Mouse (Mus musculus) neural tube, embryonic 12.5 days (tissue): ENCODE results near the gene Ctnnbl1. TPM values are rescaled to one million over a fixed set of nuclear protein-coding genes. Genes with fewer than 3 reads are reported as not detected.

Experiments
- ATAC-seq: fragments of 200-750 bp; cut with Nextera tagmentation; 2 replicates; pipeline ENCODE4 v1.8.0; 2017; ENCODE audit warnings: low read depth, mild to moderate bottlenecking, moderate TSS enrichment, moderate library complexity; ENCODE audit not compliant: low FRiP score
- H3K27ac ChIP-seq: fragments of 300-500 bp; sonication (generic); 2 replicates; pipeline ENCODE4 v1.5.1; 2016
- H3K27me3 ChIP-seq: fragments of 300-500 bp; sonication (generic); replicated peaks from 2 replicates; pipeline ENCODE4 v1.6.1; 2016; ENCODE audit warnings: mild to moderate bottlenecking
- H3K36me3 ChIP-seq: fragments of 300-500 bp; sonication (generic); 2 replicates; pipeline ENCODE4 v1.6.1; 2016; ENCODE audit warnings: mild to moderate bottlenecking
- H3K4me1 ChIP-seq: fragments of 300-500 bp; sonication (generic); 2 replicates; pipeline ENCODE4 v1.6.1; 2016
- H3K4me2 ChIP-seq: fragments of 300-500 bp; sonication (generic); replicated peaks from 2 replicates; pipeline ENCODE4 v1.6.1; 2016; ENCODE audit warnings: mild to moderate bottlenecking
- H3K4me3 ChIP-seq: fragments of 300-500 bp; sonication (generic); 2 replicates; pipeline ENCODE4 v1.5.1; 2016
- H3K9ac ChIP-seq: fragments of 300-500 bp; sonication (generic); 2 replicates; pipeline ENCODE4 v1.6.1; 2016; ENCODE audit warnings: mild to moderate bottlenecking
- H3K9me3 ChIP-seq: fragments of 300-500 bp; sonication (generic); 2 replicates; pipeline ENCODE4 v1.6.1; 2016; ENCODE audit warnings: mild to moderate bottlenecking
- WGBS: fragments of 180-500 bp; shearing (Covaris S2); methylation state at CpG from one replicate; pipeline ENCODE4 v1.1.7; 2016; 5-methylcytosine and 5-hydroxymethylcytosine counted together
- polyA plus RNA-seq: library from polyadenylated mRNA; unstranded; fragments of >200 nt; fragmentation: Nextera tagmentation; extraction: Ambion mirVana; gene quantifications from 2 replicates; pipeline ENCODE4 v1.2.1, GENCODE M21; 2016

The Ctnnbl1 gene
- polyA plus RNA-seq, 1 experiment from 2014 or later = 80.2 TPM

GRCm38 (mm10) chr2:157838206-157838923 is 101.2 kb downstream of the Ctnnbl1 start:
- Histone ChIP-seq H3K4me2 (no peak overlapping the region), H3K9me3 (no peaks in the 10 kb centered on the region), H3K36me3 (peaks cover 11% of the 10 kb centered on the region; the same call in 1 of the 2 replicates), H3K4me3 (no peak overlapping the region), H3K9ac (no peak overlapping the region), H3K27me3 (no peaks in the 10 kb centered on the region), H3K27ac (no peak overlapping the region), H3K4me1 (peaks cover 35% of the 10 kb centered on the region)
- no peak for ATAC-seq
- WGBS = 91% methylated on average over 13 of the region's 13 CpGs

- Histone ChIP-seq H3K9ac (no peak overlapping the region), H3K4me3 (no peak overlapping the region), H3K4me2 (no peak overlapping the region), H3K27me3 (no peaks in the 10 kb centered on the region), H3K27ac (no peak overlapping the region), H3K4me1 (peaks cover 35% of the 10 kb centered on the region), H3K9me3 (no peaks in the 10 kb centered on the region), H3K36me3 (peaks cover 11% of the 10 kb centered on the region; the same call in 1 of the 2 replicates)
- ATAC-seq = peak; percentile 58; the same call in 1 of the 2 replicates
These were observed 103.5 kb downstream of the Ctnnbl1 start for GRCm38 (mm10) chr2:157840641-157841078.

- no peak overlapping the region for H3K4me3 ChIP-seq
- H3K27ac ChIP-seq = 0 out of 2 replicates have a peak overlapping the region, but pooled peaks have one; percentile 2
- no peak overlapping the region for H3K9ac ChIP-seq
- 43% methylated on average over 6 of the region's 6 CpGs for WGBS
- H3K4me1 ChIP-seq = peaks cover 35% of the 10 kb centered on the region
- peak; percentile 61; the same call in 1 of the 2 replicates for ATAC-seq
- no peaks in the 10 kb centered on the region for H3K9me3 ChIP-seq
- H3K36me3 ChIP-seq = peaks cover 11% of the 10 kb centered on the region; the same call in 1 of the 2 replicates
- H3K4me2 ChIP-seq = no peak overlapping the region
- H3K27me3 ChIP-seq = no peaks in the 10 kb centered on the region
These were observed 103.9 kb downstream of the Ctnnbl1 start for GRCm38 (mm10) chr2:157841121-157841520.

DNA sequence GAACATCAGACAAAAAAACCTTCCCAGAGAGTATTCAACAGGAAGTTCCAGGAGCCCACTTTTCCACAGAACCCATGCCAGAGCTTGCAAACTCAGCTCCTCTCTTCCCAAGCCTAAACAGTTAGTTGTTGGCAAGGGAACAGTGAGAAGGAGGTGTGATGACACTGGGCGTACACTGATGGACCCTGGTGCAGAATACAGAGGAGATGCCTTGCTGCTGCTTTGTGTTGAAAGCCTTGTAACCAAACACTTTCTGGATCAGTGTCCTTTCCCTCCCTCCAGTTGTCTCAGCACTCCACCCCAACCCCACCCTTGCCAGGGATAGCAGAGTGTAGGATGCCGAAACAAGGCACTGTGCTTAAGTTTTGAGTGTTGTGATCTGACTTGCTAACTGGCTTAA is 107.5 kb downstream of the Ctnnbl1 start:
- Histone ChIP-seq H3K4me1 (peaks cover 18% of the 10 kb centered on the region), H3K4me2 (no peak overlapping the region), H3K9me3 (no peaks in the 10 kb centered on the region), H3K4me3 (no peak overlapping the region), H3K36me3 (no peaks in the 10 kb centered on the region), H3K27me3 (no peaks in the 10 kb centered on the region), H3K27ac (no peak overlapping the region), H3K9ac (no peak overlapping the region)
- ATAC-seq = no peak
- 82% methylated on average over 2 of the region's 2 CpGs for WGBS

- Histone ChIP-seq H3K4me3 (no peak overlapping the region), H3K9me3 (no peaks in the 10 kb centered on the region), H3K4me1 (peaks cover 12% of the 10 kb centered on the region; the same call in 1 of the 2 replicates), H3K36me3 (no peaks in the 10 kb centered on the region), H3K27ac (no peak overlapping the region), H3K4me2 (no peak overlapping the region), H3K27me3 (no peaks in the 10 kb centered on the region), H3K9ac (no peak overlapping the region)
- no peak for ATAC-seq
- WGBS = 90% methylated on average over 5 of the region's 5 CpGs
These were observed 108.6 kb downstream of the Ctnnbl1 start for GRCm38 (mm10) chr2:157845831-157846230.

- ATAC-seq = no peak
- Histone ChIP-seq H3K9ac (no peak overlapping the region), H3K36me3 (no peaks in the 10 kb centered on the region), H3K27ac (no peak overlapping the region), H3K4me1 (no peaks in the 10 kb centered on the region), H3K27me3 (no peaks in the 10 kb centered on the region), H3K4me2 (no peak overlapping the region), H3K9me3 (no peaks in the 10 kb centered on the region), H3K4me3 (no peak overlapping the region)
- WGBS = 85% methylated on average over 3 of the region's 3 CpGs
These were observed 115.9 kb downstream of the Ctnnbl1 start for GRCm38 (mm10) chr2:157853135-157853534.

DNA sequence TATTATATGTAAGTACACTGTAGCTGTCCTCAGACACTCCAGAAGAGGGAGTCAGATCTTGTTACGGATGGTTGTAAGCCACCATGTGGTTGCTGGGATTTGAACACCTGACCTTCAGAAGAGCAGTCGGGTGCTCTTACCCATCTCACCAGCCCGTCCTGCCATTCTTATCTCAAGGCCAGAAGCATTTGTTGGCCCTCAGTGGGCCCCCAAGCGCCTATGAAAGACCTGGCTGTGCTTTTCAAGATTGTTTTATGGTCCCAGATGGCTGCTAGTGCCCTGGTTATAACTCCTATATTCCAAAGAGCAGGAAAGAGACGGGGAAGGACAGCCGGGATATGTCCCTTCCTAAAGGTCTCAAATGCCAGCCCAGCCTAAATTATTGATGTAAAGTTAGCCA is 118.6 kb downstream of the Ctnnbl1 start:
- Histone ChIP-seq H3K27me3 (no peaks in the 10 kb centered on the region), H3K27ac (no peak overlapping the region), H3K9me3 (no peaks in the 10 kb centered on the region), H3K9ac (no peak overlapping the region), H3K4me3 (no peak overlapping the region), H3K4me2 (no peak overlapping the region), H3K4me1 (0 out of 2 replicates have a peak, but pooled peaks cover 4% of the 10 kb centered on the region), H3K36me3 (no peaks in the 10 kb centered on the region)
- ATAC-seq = no peak
- 53% methylated on average over 6 of the region's 6 CpGs for WGBS

GRCm38 (mm10) chr2:157857496-157857895 is 120.3 kb downstream of the Ctnnbl1 start:
- ATAC-seq = no peak
- H3K4me1 ChIP-seq = peaks cover 14% of the 10 kb centered on the region; the same call in 1 of the 2 replicates
- no peak overlapping the region for H3K27ac ChIP-seq
- 76% methylated on average over 3 of the region's 3 CpGs for WGBS
- H3K9ac ChIP-seq = no peak overlapping the region
- no peaks in the 10 kb centered on the region for H3K27me3 ChIP-seq
- no peaks in the 10 kb centered on the region for H3K9me3 ChIP-seq
- no peak overlapping the region for H3K4me3 ChIP-seq
- no peak overlapping the region for H3K4me2 ChIP-seq
- no peaks in the 10 kb centered on the region for H3K36me3 ChIP-seq

DNA sequence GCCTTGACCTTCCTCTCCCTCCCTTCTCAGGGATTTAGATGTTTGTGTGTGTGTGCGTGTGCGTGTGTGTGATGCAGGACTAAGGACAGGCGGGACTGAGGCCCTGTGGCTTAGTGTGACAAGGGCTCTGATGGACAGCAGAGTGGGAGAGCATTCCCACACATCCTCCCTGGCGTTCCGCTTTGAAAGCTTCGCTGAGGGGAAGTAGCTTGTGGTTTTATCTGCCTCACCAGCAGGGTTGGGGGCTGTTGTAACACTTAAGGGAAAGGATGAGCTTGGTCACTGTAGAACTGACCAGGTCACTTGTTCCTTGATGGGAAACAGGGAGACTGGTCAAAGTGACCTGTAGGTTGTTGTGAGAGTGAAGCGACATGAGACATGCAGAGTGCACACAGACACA is 121.1 kb downstream of the Ctnnbl1 start:
- no peaks in the 10 kb centered on the region for H3K27me3 ChIP-seq
- no peaks in the 10 kb centered on the region for H3K9me3 ChIP-seq
- H3K36me3 ChIP-seq = no peaks in the 10 kb centered on the region
- no peak overlapping the region for H3K4me3 ChIP-seq
- ATAC-seq = no peak
- no peak overlapping the region for H3K4me2 ChIP-seq
- no peak overlapping the region for H3K9ac ChIP-seq
- H3K4me1 ChIP-seq = peaks cover 14% of the 10 kb centered on the region; the same call in 1 of the 2 replicates
- WGBS = 86% methylated on average over 7 of the region's 7 CpGs
- H3K27ac ChIP-seq = no peak overlapping the region

- no peak overlapping the region for H3K9ac ChIP-seq
- WGBS = 84% methylated on average over 8 of the region's 8 CpGs
These were observed 122.0 kb downstream of the Ctnnbl1 start for GRCm38 (mm10) chr2:157859046-157859701.

GRCm38 (mm10) chr2:157861273-157861944 is 124.2 kb downstream of the Ctnnbl1 start:
- H3K4me1 ChIP-seq = peaks cover 14% of the 10 kb centered on the region; the same call in 1 of the 2 replicates
- H3K9ac ChIP-seq = no peak overlapping the region
- 74% methylated on average over 10 of the region's 10 CpGs for whole genome bisulfite sequencing
- no peak overlapping the region for H3K4me2 ChIP-seq
- no peaks in the 10 kb centered on the region for H3K9me3 ChIP-seq
- no peaks in the 10 kb centered on the region for H3K27me3 ChIP-seq
- no peaks in the 10 kb centered on the region for H3K36me3 ChIP-seq
- H3K4me3 ChIP-seq = no peak overlapping the region
- H3K27ac ChIP-seq = no peak overlapping the region
- ATAC-seq = no peak

More at GRCm38 (mm10) chr2:157859046-157859701, 122.0 kb downstream of the Ctnnbl1 start:
- no peak overlapping the region for H3K27ac ChIP-seq
- H3K36me3 ChIP-seq = no peaks in the 10 kb centered on the region
- ATAC-seq = no peak
- no peak overlapping the region for H3K4me2 ChIP-seq
- no peaks in the 10 kb centered on the region for H3K9me3 ChIP-seq
- peaks cover 14% of the 10 kb centered on the region; the same call in 1 of the 2 replicates for H3K4me1 ChIP-seq
- H3K4me3 ChIP-seq = no peak overlapping the region
- H3K27me3 ChIP-seq = no peaks in the 10 kb centered on the region

DNA sequence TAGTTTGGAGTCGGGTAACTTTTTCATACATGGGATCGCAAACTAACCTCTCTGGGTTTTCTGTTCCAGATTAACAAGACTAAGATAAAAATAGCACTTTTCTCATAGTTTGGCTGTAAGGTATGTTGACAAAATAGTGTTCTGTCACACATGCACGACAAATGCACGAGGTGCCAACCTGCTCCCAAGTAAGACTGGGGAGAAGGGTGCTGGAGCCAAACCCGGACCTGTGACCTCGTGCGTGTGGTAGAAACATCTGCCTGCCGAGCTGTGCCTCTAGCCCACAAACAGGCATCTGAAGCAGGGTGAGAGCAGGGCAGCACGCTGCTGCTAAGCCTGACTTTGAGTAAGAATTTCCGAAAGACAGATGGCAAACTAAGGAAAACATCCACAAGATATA is 125.1 kb downstream of the Ctnnbl1 start:
- no peak for ATAC-seq
- Histone ChIP-seq H3K4me3 (no peak overlapping the region), H3K9me3 (no peaks in the 10 kb centered on the region), H3K9ac (no peak overlapping the region), H3K27ac (no peak overlapping the region), H3K36me3 (no peaks in the 10 kb centered on the region), H3K4me2 (no peak overlapping the region), H3K27me3 (no peaks in the 10 kb centered on the region), H3K4me1 (peaks cover 14% of the 10 kb centered on the region; the same call in 1 of the 2 replicates)
- 89% methylated on average over 10 of the region's 10 CpGs for WGBS
